Mouse (Mus musculus): ENCODE data around the gene Mrm3. TPM values are rescaled to one million over a fixed set of nuclear protein-coding genes. Genes with fewer than 3 reads are reported as not detected.
A peak's percentile ranks its signal among the peaks of the same experiment; 100 is the strongest.

Gene Mrm3
- polyA plus RNA-seq, 1 experiment from 2014 or later = 24.6 TPM

- no peak for ATAC-seq
- WGBS = 65% methylated on average over 2 of the region's 2 CpGs
- Histone ChIP-seq H3K4me2 (ENCODE audit: low read length) (no peak overlapping the region), H3K36me3 (ENCODE audit: control insufficient read depth, insufficient read depth) (no peaks in the 10 kb centered on the region), H3K9ac (replicated peaks; ENCODE audit: low read depth, low read length) (no peak overlapping the region), H3K4me1 (replicated peaks; ENCODE audit: control insufficient read depth, insufficient read depth, low read length) (peaks cover 11% of the 10 kb centered on the region), H3K27me3 (replicated peaks; ENCODE audit: control insufficient read depth, insufficient read depth, low read length) (no peaks in the 10 kb centered on the region), H3K9me3 (ENCODE audit: control insufficient read depth, low read length) (no peaks in the 10 kb centered on the region), H3K27ac (ENCODE audit: low read length) (no peak overlapping the region), H3K4me3 (replicated peaks; ENCODE audit: low read length) (no peak overlapping the region)
Observed at GRCm38 (mm10) chr11:76279971-76280370, 36.5 kb downstream of the Mrm3 start.

- Histone ChIP-seq H3K4me1 (replicated peaks; ENCODE audit: control insufficient read depth, insufficient read depth, low read length) (peaks cover 26% of the 10 kb centered on the region), H3K27ac (ENCODE audit: low read length) (no peak overlapping the region), H3K27me3 (replicated peaks; ENCODE audit: control insufficient read depth, insufficient read depth, low read length) (no peaks in the 10 kb centered on the region), H3K36me3 (ENCODE audit: control insufficient read depth, insufficient read depth) (no peaks in the 10 kb centered on the region), H3K9me3 (ENCODE audit: control insufficient read depth, low read length) (no peaks in the 10 kb centered on the region), H3K4me3 (replicated peaks; ENCODE audit: low read length) (no peak overlapping the region), H3K9ac (replicated peaks; ENCODE audit: low read depth, low read length) (no peak overlapping the region), H3K4me2 (ENCODE audit: low read length) (no peak overlapping the region)
- no peak for ATAC-seq
- WGBS = 94% methylated on average over 6 of the region's 6 CpGs
Observed at GRCm38 (mm10) chr11:76283841-76284240, 40.3 kb downstream of the Mrm3 start.

- ATAC-seq = no peak
- H3K9me3 ChIP-seq (ENCODE audit: control insufficient read depth, low read length) = no peaks in the 10 kb centered on the region
- H3K4me1 ChIP-seq (replicated peaks; ENCODE audit: control insufficient read depth, insufficient read depth, low read length) = peaks cover 32% of the 10 kb centered on the region
- H3K4me3 ChIP-seq (replicated peaks; ENCODE audit: low read length) = no peak overlapping the region
- 81% methylated on average over 7 of the region's 7 CpGs for WGBS
- H3K27ac ChIP-seq (ENCODE audit: low read length) = no peak overlapping the region
- H3K36me3 ChIP-seq (ENCODE audit: control insufficient read depth, insufficient read depth) = no peaks in the 10 kb centered on the region
- H3K4me2 ChIP-seq (ENCODE audit: low read length) = no peak overlapping the region
- H3K9ac ChIP-seq (replicated peaks; ENCODE audit: low read depth, low read length) = no peak overlapping the region
- no peaks in the 10 kb centered on the region for H3K27me3 ChIP-seq (replicated peaks; ENCODE audit: control insufficient read depth, insufficient read depth, low read length)
Observed at GRCm38 (mm10) chr11:76285431-76286075, 42.0 kb downstream of the Mrm3 start.

- Histone ChIP-seq H3K4me1 (replicated peaks; ENCODE audit: control insufficient read depth, insufficient read depth, low read length) (peaks cover 37% of the 10 kb centered on the region), H3K4me2 (ENCODE audit: low read length) (no peak overlapping the region), H3K9ac (replicated peaks; ENCODE audit: low read depth, low read length) (no peak overlapping the region), H3K27ac (ENCODE audit: low read length) (no peak overlapping the region), H3K9me3 (ENCODE audit: control insufficient read depth, low read length) (no peaks in the 10 kb centered on the region), H3K27me3 (replicated peaks; ENCODE audit: control insufficient read depth, insufficient read depth, low read length) (no peaks in the 10 kb centered on the region), H3K36me3 (ENCODE audit: control insufficient read depth, insufficient read depth) (no peaks in the 10 kb centered on the region), H3K4me3 (replicated peaks; ENCODE audit: low read length) (no peak overlapping the region)
- WGBS = 65% methylated on average over 10 of the region's 10 CpGs
- no peak for ATAC-seq
Observed at GRCm38 (mm10) chr11:76286534-76287126, 43.1 kb downstream of the Mrm3 start.

GRCm38 (mm10) chr11:76287301-76287700 is 43.8 kb downstream of the Mrm3 start:
- H3K9ac ChIP-seq (replicated peaks; ENCODE audit: low read depth, low read length) = no peak overlapping the region
- WGBS = 46% methylated on average over 10 of the region's 10 CpGs
- H3K4me2 ChIP-seq (ENCODE audit: low read length) = no peak overlapping the region
- no peak overlapping the region for H3K27ac ChIP-seq (ENCODE audit: low read length)
- peaks cover 39% of the 10 kb centered on the region for H3K4me1 ChIP-seq (replicated peaks; ENCODE audit: control insufficient read depth, insufficient read depth, low read length)
- ATAC-seq = no peak
- no peaks in the 10 kb centered on the region for H3K27me3 ChIP-seq (replicated peaks; ENCODE audit: control insufficient read depth, insufficient read depth, low read length)
- H3K9me3 ChIP-seq (ENCODE audit: control insufficient read depth, low read length) = no peaks in the 10 kb centered on the region
- H3K4me3 ChIP-seq (replicated peaks; ENCODE audit: low read length) = no peak overlapping the region
- no peaks in the 10 kb centered on the region for H3K36me3 ChIP-seq (ENCODE audit: control insufficient read depth, insufficient read depth)

GRCm38 (mm10) chr11:76288645-76289044 is 45.1 kb downstream of the Mrm3 start:
- no peak overlapping the region; the same call in 1 of the 2 replicates for H3K27ac ChIP-seq (ENCODE audit: low read length)
- peaks cover 46% of the 10 kb centered on the region for H3K4me1 ChIP-seq (replicated peaks; ENCODE audit: control insufficient read depth, insufficient read depth, low read length)
- H3K36me3 ChIP-seq (ENCODE audit: control insufficient read depth, insufficient read depth) = no peaks in the 10 kb centered on the region
- no peak overlapping the region for H3K4me3 ChIP-seq (replicated peaks; ENCODE audit: low read length)
- WGBS = 71% methylated on average over 6 of the region's 6 CpGs
- ATAC-seq = no peak
- no peak overlapping the region for H3K9ac ChIP-seq (replicated peaks; ENCODE audit: low read depth, low read length)
- H3K4me2 ChIP-seq (ENCODE audit: low read length) = no peak overlapping the region
- no peaks in the 10 kb centered on the region for H3K27me3 ChIP-seq (replicated peaks; ENCODE audit: control insufficient read depth, insufficient read depth, low read length)
- H3K9me3 ChIP-seq (ENCODE audit: control insufficient read depth, low read length) = no peaks in the 10 kb centered on the region

- no peaks in the 10 kb centered on the region for H3K27me3 ChIP-seq (replicated peaks; ENCODE audit: control insufficient read depth, insufficient read depth, low read length)
- no peaks in the 10 kb centered on the region for H3K36me3 ChIP-seq (ENCODE audit: control insufficient read depth, insufficient read depth)
- 16% methylated on average over 11 of the region's 11 CpGs for whole genome bisulfite sequencing
- H3K4me1 ChIP-seq (replicated peaks; ENCODE audit: control insufficient read depth, insufficient read depth, low read length) = peaks cover 52% of the 10 kb centered on the region
- no peak overlapping the region for H3K4me3 ChIP-seq (replicated peaks; ENCODE audit: low read length)
- H3K4me2 ChIP-seq (ENCODE audit: low read length) = 0 out of 2 replicates have a peak overlapping the region, but pooled peaks have one; percentile 4
- H3K9ac ChIP-seq (replicated peaks; ENCODE audit: low read depth, low read length) = 0 out of 2 replicates have a peak overlapping the region, but pooled peaks have one; percentile 27
- peak; percentile 85 for ATAC-seq
- no peaks in the 10 kb centered on the region for H3K9me3 ChIP-seq (ENCODE audit: control insufficient read depth, low read length)
- H3K27ac ChIP-seq (ENCODE audit: low read length) = peak overlapping the region; percentile 73
Observed at GRCm38 (mm10) chr11:76290367-76290766, 46.9 kb downstream of the Mrm3 start.

- no peak overlapping the region for H3K27ac ChIP-seq (ENCODE audit: low read length)
- H3K4me2 ChIP-seq (ENCODE audit: low read length) = no peak overlapping the region
- no peaks in the 10 kb centered on the region for H3K9me3 ChIP-seq (ENCODE audit: control insufficient read depth, low read length)
- peaks cover 51% of the 10 kb centered on the region for H3K4me1 ChIP-seq (replicated peaks; ENCODE audit: control insufficient read depth, insufficient read depth, low read length)
- 81% methylated on average over 4 of the region's 4 CpGs for WGBS
- ATAC-seq = no peak
- no peaks in the 10 kb centered on the region for H3K27me3 ChIP-seq (replicated peaks; ENCODE audit: control insufficient read depth, insufficient read depth, low read length)
- no peak overlapping the region for H3K9ac ChIP-seq (replicated peaks; ENCODE audit: low read depth, low read length)
- H3K4me3 ChIP-seq (replicated peaks; ENCODE audit: low read length) = no peak overlapping the region
- no peaks in the 10 kb centered on the region for H3K36me3 ChIP-seq (ENCODE audit: control insufficient read depth, insufficient read depth)
Observed at GRCm38 (mm10) chr11:76291960-76292359, 48.4 kb downstream of the Mrm3 start.

GRCm38 (mm10) chr11:76292398-76292797 is 48.9 kb downstream of the Mrm3 start:
- no peak for ATAC-seq
- no peaks in the 10 kb centered on the region for H3K36me3 ChIP-seq (ENCODE audit: control insufficient read depth, insufficient read depth)
- 85% methylated on average over 15 of the region's 15 CpGs for WGBS

More at GRCm38 (mm10) chr11:76292398-76292797, 48.9 kb downstream of the Mrm3 start:
- Histone ChIP-seq H3K4me1 (replicated peaks; ENCODE audit: control insufficient read depth, insufficient read depth, low read length) (peaks cover 55% of the 10 kb centered on the region), H3K4me3 (replicated peaks; ENCODE audit: low read length) (no peak overlapping the region), H3K27me3 (replicated peaks; ENCODE audit: control insufficient read depth, insufficient read depth, low read length) (no peaks in the 10 kb centered on the region), H3K9ac (replicated peaks; ENCODE audit: low read depth, low read length) (no peak overlapping the region), H3K4me2 (ENCODE audit: low read length) (no peak overlapping the region), H3K9me3 (ENCODE audit: control insufficient read depth, low read length) (no peaks in the 10 kb centered on the region), H3K27ac (ENCODE audit: low read length) (no peak overlapping the region)

Data from forebrain, embryonic 16.5 days (tissue).